Comparison of ENCODE assay signal across 8 mouse cellular contexts in the genomic region with DNA sequence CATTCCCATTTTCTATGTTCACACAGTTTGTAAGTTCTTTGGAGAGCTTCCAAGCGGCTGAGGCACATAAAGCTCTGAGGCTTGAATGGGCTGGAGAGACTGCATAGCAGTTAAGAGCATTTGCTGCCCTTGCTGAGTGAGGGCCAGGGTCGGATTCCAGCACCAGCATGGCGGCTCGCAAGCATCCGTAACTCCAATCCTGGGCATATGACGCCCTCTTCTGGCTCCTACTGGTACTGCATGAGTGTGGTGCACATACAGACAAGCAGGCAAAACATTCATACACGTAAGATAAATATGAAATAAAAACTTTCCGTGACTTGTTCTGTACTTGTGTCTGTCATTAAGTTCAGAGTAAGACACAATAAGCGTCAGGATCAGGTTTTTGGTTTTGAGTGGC. TPM values are rescaled to one million over a fixed set of nuclear protein-coding genes. Genes with fewer than 3 reads are reported as not detected.
DNase-seq lines count a peak whose midpoint lies in the region; ATAC-seq lines count a peak whose summit lies in the region.

No protein-coding gene starts in this region.

- peak; percentile 40 for DNase-seq in ovary, postnatal 36 days (ENCODE audit: low spot score)
- DNase-seq in ovary, postnatal 14 days (ENCODE audit: low spot score) = no peak
- DNase-seq in adrenal gland, postnatal 10 days = peak; percentile 60
- DNase-seq in heart, embryonic 10.5 days (ENCODE audit: low spot score) = no peak
- DNase-seq in splenic B cell, adult 2 months (ENCODE audit: low read depth, low spot score) = peak; percentile 39
- no peak for DNase-seq in frontal cortex, adult 2 months (ENCODE audit: extremely low spot score in 1 of 2, low spot score in 1 of 2)
- no peak for DNase-seq in T-cell, adult 2 months (ENCODE audit: low spot score)

- H3K9me3 ChIP-seq in heart, embryonic 10.5 days = no peaks in the 10 kb centered on the region
- H3K9me3 ChIP-seq in limb, embryonic 13.5 days = no peaks in the 10 kb centered on the region

- peak overlapping the region; percentile 18; the same call in 1 of the 2 replicates for H3K4me3 ChIP-seq in heart, embryonic 10.5 days
- H3K4me3 ChIP-seq in limb, embryonic 13.5 days = no peak overlapping the region

- peak overlapping the region; percentile 4; the same call in 1 of the 2 replicates for H3K4me2 ChIP-seq in limb, embryonic 13.5 days (replicated peaks)

- H3K36me3 ChIP-seq in heart, embryonic 10.5 days = no peaks in the 10 kb centered on the region
- no peaks in the 10 kb centered on the region for H3K36me3 ChIP-seq in limb, embryonic 13.5 days
- H3K36me3 ChIP-seq in splenic B cell, adult 2 months (ENCODE audit: control insufficient read depth, insufficient read depth, low read length, poor library complexity, severe bottlenecking) = no peaks in the 10 kb centered on the region

- no peaks in the 10 kb centered on the region for H3K27me3 ChIP-seq in heart, embryonic 10.5 days (ENCODE audit: insufficient read depth, poor library complexity, severe bottlenecking)
- no peaks in the 10 kb centered on the region for H3K27me3 ChIP-seq in limb, embryonic 13.5 days
- H3K27me3 ChIP-seq in splenic B cell, adult 2 months (ENCODE audit: control insufficient read depth, insufficient read depth, low read length, poor library complexity, severe bottlenecking) = no peaks in the 10 kb centered on the region

- no peak overlapping the region for H3K9ac ChIP-seq in limb, embryonic 13.5 days

- H3K27ac ChIP-seq in heart, embryonic 10.5 days = peak overlapping the region; percentile 62; the same call in 1 of the 2 replicates
- peak overlapping the region; percentile 39 for H3K27ac ChIP-seq in limb, embryonic 13.5 days

- no peak for ATAC-seq in limb, embryonic 13.5 days (ENCODE audit: low FRiP score, low read depth)

- WGBS in heart, embryonic 10.5 days = 48% methylated on average over 9 of the region's 9 CpGs
- WGBS in limb, embryonic 13.5 days = 56% methylated on average over 9 of the region's 9 CpGs

- H3K4me1 ChIP-seq in heart, embryonic 10.5 days = peaks cover 30% of the 10 kb centered on the region
- H3K4me1 ChIP-seq in limb, embryonic 13.5 days = peaks cover 17% of the 10 kb centered on the region

RNA-seq across cellular contexts. Expression of a gene that starts 19.6 kb away (rescaled TPM):
- total RNA-seq in adrenal gland, postnatal 10 days (2021) = 1 to 10 TPM; 4.2 to 5.1 TPM
- polyA plus RNA-seq in heart, embryonic 10.5 days (2016; fragmentation: Nextera tagmentation; extraction: Ambion mirVana) = 1.8 and 2.2 TPM in 2 replicates
- polyA plus RNA-seq in limb, embryonic 13.5 days (2015; fragmentation: Nextera tagmentation; extraction: Ambion mirVana) = 3.7 and 4.4 TPM in 2 replicates
- polyA plus RNA-seq in frontal cortex, adult 2 months (2012; rRNA removed) = 2.9 and 4.9 TPM in 2 replicates

RNA-seq across cellular contexts. Expression of a gene that starts 19.8 kb away (rescaled TPM):
- total RNA-seq in adrenal gland, postnatal 10 days (2021) = 10 to 100 TPM; 18.1 to 19.2 TPM
- 3.0 and 4.7 TPM in 2 replicates for polyA plus RNA-seq in heart, embryonic 10.5 days (2016; fragmentation: Nextera tagmentation; extraction: Ambion mirVana)
- polyA plus RNA-seq in limb, embryonic 13.5 days (2015; fragmentation: Nextera tagmentation; extraction: Ambion mirVana) = 5.9 and 8.0 TPM in 2 replicates
- 17.1 and 20.6 TPM in 2 replicates for polyA plus RNA-seq in frontal cortex, adult 2 months (2012; rRNA removed)

RNA-seq across cellular contexts. Expression of a gene that starts 29.9 kb away (rescaled TPM):
- 1 to 10 TPM; 2.0 to 5.0 TPM for total RNA-seq in adrenal gland, postnatal 10 days (2021)
- 0.25 TPM in 1 of 2 replicates, not detected in the other for polyA plus RNA-seq in heart, embryonic 10.5 days (2016; fragmentation: Nextera tagmentation; extraction: Ambion mirVana)
- polyA plus RNA-seq in limb, embryonic 13.5 days (2015; fragmentation: Nextera tagmentation; extraction: Ambion mirVana) = 0.33 TPM in 1 of 2 replicates, not detected in the other
- polyA plus RNA-seq in frontal cortex, adult 2 months (2012; rRNA removed) = 5.3 and 5.4 TPM in 2 replicates

RNA-seq across cellular contexts. Expression of a gene that starts 33.6 kb away (rescaled TPM):
- total RNA-seq in adrenal gland, postnatal 10 days (2021) = 10 to 100 TPM; 62.6 to 76.3 TPM
- 95.3 and 108 TPM in 2 replicates for polyA plus RNA-seq in heart, embryonic 10.5 days (2016; fragmentation: Nextera tagmentation; extraction: Ambion mirVana)
- 123 and 125 TPM in 2 replicates for polyA plus RNA-seq in limb, embryonic 13.5 days (2015; fragmentation: Nextera tagmentation; extraction: Ambion mirVana)
- 138 and 154 TPM in 2 replicates for polyA plus RNA-seq in frontal cortex, adult 2 months (2012; rRNA removed)

RNA-seq across cellular contexts. Expression of a gene that starts 43.0 kb away (rescaled TPM):
- total RNA-seq in adrenal gland, postnatal 10 days (2021) = 10 to 100 TPM; 53.9 to 67.5 TPM
- 24.9 and 29.6 TPM in 2 replicates for polyA plus RNA-seq in heart, embryonic 10.5 days (2016; fragmentation: Nextera tagmentation; extraction: Ambion mirVana)
- 27.2 and 28.5 TPM in 2 replicates for polyA plus RNA-seq in limb, embryonic 13.5 days (2015; fragmentation: Nextera tagmentation; extraction: Ambion mirVana)
- 30.9 and 32.6 TPM in 2 replicates for polyA plus RNA-seq in frontal cortex, adult 2 months (2012; rRNA removed)

Comparison
In these comparisons a context has a peak if more than half of its experiments do, and no peak if none do; other contexts are left out.
1. DNase-seq: peak in ovary, postnatal 36 days (single experiment), adrenal gland, postnatal 10 days (single experiment) and splenic B cell, adult 2 months (single experiment); none in ovary, postnatal 14 days (single experiment), heart, embryonic 10.5 days (single experiment), frontal cortex, adult 2 months (0 of 2) and T-cell, adult 2 months (single experiment).